Comparison of ENCODE assay signal across 13 mouse cellular contexts in genomic region chr5:147716276-147716675, GRCm38 (mm10). TPM values are rescaled to one million over a fixed set of nuclear protein-coding genes. Genes with fewer than 3 reads are reported as not detected.
DNase-seq lines count a peak whose midpoint lies in the region; ATAC-seq and TF ChIP-seq lines count a peak whose summit lies in the region.
"Had no signal": no experiment of that assay in that cellular context is flagged by ENCODE, and none has a peak within 500 bp of the region (broad histone marks: within the 10 kb centered on the region; RNA-seq: fewer than 3 reads in every experiment).

No protein-coding gene starts in this region.

- peak; percentile 34; the same call in 1 of the 2 replicates for ATAC-seq in forebrain, embryonic 14.5 days
- no peak for ATAC-seq in forebrain, embryonic 12.5 days (ENCODE audit: low FRiP score)
- ATAC-seq in midbrain, embryonic 14.5 days (ENCODE audit: low FRiP score, low TSS enrichment), result no peak
- no peak for ATAC-seq in midbrain, embryonic 13.5 days
- ATAC-seq: intestine, embryonic 16.5 days had no signal

- H3K27me3 ChIP-seq in forebrain, embryonic 14.5 days (replicated peaks; ENCODE audit: control insufficient read depth, insufficient read depth, low read length), result peaks cover 15% of the 10 kb centered on the region
- H3K27me3 ChIP-seq in forebrain, embryonic 12.5 days, result peaks cover 30% of the 10 kb centered on the region
- H3K27me3 ChIP-seq in midbrain, embryonic 14.5 days (ENCODE audit: control insufficient read depth, insufficient read depth, low read length), result peaks cover 11% of the 10 kb centered on the region
- H3K27me3 ChIP-seq in midbrain, embryonic 13.5 days, result peaks cover 28% of the 10 kb centered on the region

- no peak for TF ChIP-seq CTCF in layer of hippocampus, adult 2 months (conservative IDR thresholded peaks at IDR 0.05)

- DNase-seq in forebrain, embryonic 14.5 days (ENCODE audit: low spot score), result peak; percentile 48
- DNase-seq in layer of hippocampus, adult 2 months (ENCODE audit: low spot score in 2 of 2), result peak; percentile 10 to 20
- DNase-seq in layer of hippocampus, adult 11-12 months (ENCODE audit: low spot score), result no peak
- DNase-seq in midbrain, embryonic 14.5 days, result peak; percentile 14
- DNase-seq in telencephalon, adult 2 months (ENCODE audit: low read depth, low spot score), result peak; percentile 15
- DNase-seq: adrenal gland, adult 2 months; B cell, adult 2 months; spleen, adult 18-20 months had no signal

- no peak overlapping the region for H3K27ac ChIP-seq in forebrain, embryonic 14.5 days (ENCODE audit: low read depth, low read length)
- no peak overlapping the region for H3K27ac ChIP-seq in forebrain, embryonic 12.5 days
- no peak overlapping the region for H3K27ac ChIP-seq in layer of hippocampus, adult 2 months
- no peak overlapping the region for H3K27ac ChIP-seq in midbrain, embryonic 14.5 days (replicated peaks; ENCODE audit: low read depth, low read length)
- no peak overlapping the region for H3K27ac ChIP-seq in midbrain, embryonic 13.5 days
- H3K27ac ChIP-seq: midbrain, embryonic 12.5 days; stomach, postnatal 0 days had no signal

- WGBS in forebrain, embryonic 14.5 days, result 72% methylated on average over 9 of the region's 9 CpGs
- WGBS in forebrain, embryonic 12.5 days, result 80% methylated on average over 9 of the region's 9 CpGs
- WGBS in midbrain, embryonic 14.5 days, result 88% methylated on average over 9 of the region's 9 CpGs
- WGBS in midbrain, embryonic 13.5 days, result 81% methylated on average over 9 of the region's 9 CpGs

- no peak overlapping the region for H3K4me2 ChIP-seq in forebrain, embryonic 14.5 days (ENCODE audit: low read length)
- H3K4me2 ChIP-seq in forebrain, embryonic 12.5 days, result no peak overlapping the region
- no peak overlapping the region for H3K4me2 ChIP-seq in midbrain, embryonic 14.5 days (ENCODE audit: low read length)
- H3K4me2 ChIP-seq in midbrain, embryonic 13.5 days (replicated peaks), result no peak overlapping the region
- H3K4me2 ChIP-seq: midbrain, embryonic 12.5 days had no signal

- H3K9ac ChIP-seq in forebrain, embryonic 14.5 days (ENCODE audit: low read length), result no peak overlapping the region
- no peak overlapping the region for H3K9ac ChIP-seq in forebrain, embryonic 12.5 days
- H3K9ac ChIP-seq in midbrain, embryonic 14.5 days (replicated peaks; ENCODE audit: low read length), result no peak overlapping the region
- no peak overlapping the region for H3K9ac ChIP-seq in midbrain, embryonic 13.5 days (replicated peaks)
- H3K9ac ChIP-seq: midbrain, embryonic 12.5 days had no signal

- no peak overlapping the region for H3K4me3 ChIP-seq in forebrain, embryonic 14.5 days (ENCODE audit: low read depth, low read length)
- H3K4me3 ChIP-seq in forebrain, embryonic 12.5 days (replicated peaks), result no peak overlapping the region
- H3K4me3 ChIP-seq in layer of hippocampus, adult 2 months, result 0 out of 2 replicates have a peak overlapping the region, but pooled peaks have one; percentile 15
- no peak overlapping the region for H3K4me3 ChIP-seq in midbrain, embryonic 14.5 days (replicated peaks; ENCODE audit: low read depth, low read length)
- no peak overlapping the region for H3K4me3 ChIP-seq in midbrain, embryonic 13.5 days (replicated peaks)
- H3K4me3 ChIP-seq: midbrain, embryonic 12.5 days had no signal

- H3K9me3 ChIP-seq in forebrain, embryonic 14.5 days (replicated peaks; ENCODE audit: control insufficient read depth, low read length), result no peaks in the 10 kb centered on the region
- no peaks in the 10 kb centered on the region for H3K9me3 ChIP-seq in forebrain, embryonic 12.5 days
- H3K9me3 ChIP-seq in midbrain, embryonic 14.5 days (ENCODE audit: control insufficient read depth, low read length), result no peaks in the 10 kb centered on the region
- no peaks in the 10 kb centered on the region for H3K9me3 ChIP-seq in midbrain, embryonic 13.5 days
- H3K9me3 ChIP-seq: midbrain, embryonic 12.5 days had no signal

- no peaks in the 10 kb centered on the region for H3K36me3 ChIP-seq in forebrain, embryonic 14.5 days (ENCODE audit: control insufficient read depth, insufficient read depth, low read length)
- H3K36me3 ChIP-seq in forebrain, embryonic 12.5 days (replicated peaks), result no peaks in the 10 kb centered on the region
- no peaks in the 10 kb centered on the region for H3K36me3 ChIP-seq in midbrain, embryonic 14.5 days (ENCODE audit: control insufficient read depth, insufficient read depth, low read length)
- H3K36me3 ChIP-seq in midbrain, embryonic 13.5 days, result no peaks in the 10 kb centered on the region
- H3K36me3 ChIP-seq: midbrain, embryonic 12.5 days had no signal

- H3K4me1 ChIP-seq in forebrain, embryonic 14.5 days (ENCODE audit: control insufficient read depth, insufficient read depth, low read length), result no peaks in the 10 kb centered on the region
- no peaks in the 10 kb centered on the region for H3K4me1 ChIP-seq in forebrain, embryonic 12.5 days
- no peaks in the 10 kb centered on the region for H3K4me1 ChIP-seq in midbrain, embryonic 14.5 days (ENCODE audit: control insufficient read depth, insufficient read depth, low read length)
- H3K4me1 ChIP-seq in midbrain, embryonic 13.5 days (replicated peaks), result no peaks in the 10 kb centered on the region
- H3K4me1 ChIP-seq: midbrain, embryonic 12.5 days had no signal

RNA-seq across cellular contexts. Expression of gene Flt1, which starts 9.5 kb away (rescaled TPM):
- polyA plus RNA-seq in forebrain, embryonic 14.5 days (2014; fragmentation: Nextera tagmentation; extraction: Ambion mirVana), result 6.5 and 7.6 TPM in 2 replicates
- 8.8 and 9.9 TPM in 2 replicates for polyA plus RNA-seq in forebrain, embryonic 12.5 days (2016; fragmentation: Nextera tagmentation; extraction: Ambion mirVana)
- 10 to 100 TPM; 31.7 to 34.7 TPM for total RNA-seq in layer of hippocampus, adult 2 months (2021)
- 6.5 and 10.8 TPM in 2 replicates for polyA plus RNA-seq in midbrain, embryonic 14.5 days (2014; fragmentation: Nextera tagmentation; extraction: Ambion mirVana)
- 8.1 and 9.9 TPM in 2 replicates for polyA plus RNA-seq in midbrain, embryonic 13.5 days (2015; fragmentation: Nextera tagmentation; extraction: Ambion mirVana)
